Mouse (Mus musculus) thymus, adult 2 months (tissue): ENCODE data around the gene Trim63.

Experiments
- CTCF ChIP-seq: fragments of 200-500 bp; IDR thresholded peaks from 2 replicates; pipeline ENCODE4 v1.5.1; 2012; ENCODE audit warnings: mild to moderate bottlenecking, control low read depth, low read length, moderate library complexity, borderline replicate concordance; ENCODE audit not compliant: control insufficient read depth, poor library complexity, insufficient read depth; ENCODE audit errors: extremely low read depth
- POLR2A ChIP-seq: fragments of 200-500 bp; IDR thresholded peaks from 2 replicates; pipeline ENCODE4 v1.6.1; 2012; ENCODE audit warnings: mild to moderate bottlenecking, low read length, control low read depth, moderate library complexity; ENCODE audit not compliant: control insufficient read depth, poor library complexity, insufficient read depth; ENCODE audit errors: extremely low read depth

DNA sequence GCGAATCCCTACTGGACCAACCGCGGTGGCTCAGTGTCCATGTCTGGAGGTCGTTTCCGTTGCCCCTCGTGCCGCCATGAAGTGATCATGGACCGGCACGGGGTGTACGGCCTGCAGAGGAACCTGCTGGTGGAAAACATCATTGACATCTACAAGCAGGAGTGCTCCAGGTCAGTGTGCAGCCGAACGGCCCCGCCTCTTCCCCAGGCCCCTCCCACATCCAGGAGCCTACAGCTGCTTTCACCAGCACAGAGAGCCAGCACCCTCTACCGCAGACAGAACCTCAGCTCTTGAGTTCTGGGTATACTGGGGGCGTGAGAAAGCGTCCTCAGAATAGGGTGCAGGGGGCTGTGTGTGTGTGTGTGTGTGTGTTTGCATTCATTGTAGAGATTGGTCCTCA, 1.5 kb downstream of the Trim63 start:
- TF ChIP-seq CTCF, result no peak
- no peak for TF ChIP-seq POLR2A
